Mouse (Mus musculus): ENCODE results near the gene Hoxa9. TPM values are rescaled to one million over a fixed set of nuclear protein-coding genes. Genes with fewer than 3 reads are reported as not detected.

Hoxa9 gene
- polyA plus RNA-seq, 1 experiment from 2014 or later, result not detected

GRCm38 (mm10) chr6:52235267-52235666, 4.4 kb upstream of the Hoxa9 start:
- Histone ChIP-seq H3K27ac (replicated peaks; ENCODE audit: low read depth, low read length) (no peak overlapping the region), H3K4me2 (ENCODE audit: low read length) (no peak overlapping the region), H3K27me3 (ENCODE audit: control insufficient read depth, insufficient read depth, low read length) (peaks cover 97% of the 10 kb centered on the region), H3K9ac (replicated peaks; ENCODE audit: low read length) (no peak overlapping the region), H3K4me1 (ENCODE audit: control insufficient read depth, insufficient read depth, low read length) (no peaks in the 10 kb centered on the region), H3K36me3 (ENCODE audit: control insufficient read depth, insufficient read depth, low read length) (no peaks in the 10 kb centered on the region), H3K9me3 (ENCODE audit: control insufficient read depth, low read length) (no peaks in the 10 kb centered on the region), H3K4me3 (replicated peaks; ENCODE audit: low read depth, low read length) (no peak overlapping the region)
- ATAC-seq (ENCODE audit: low FRiP score, low TSS enrichment) (no peak), DNase-seq (no peak)
- 30% methylated on average over 9 of the region's 9 CpGs for WGBS

DNA sequence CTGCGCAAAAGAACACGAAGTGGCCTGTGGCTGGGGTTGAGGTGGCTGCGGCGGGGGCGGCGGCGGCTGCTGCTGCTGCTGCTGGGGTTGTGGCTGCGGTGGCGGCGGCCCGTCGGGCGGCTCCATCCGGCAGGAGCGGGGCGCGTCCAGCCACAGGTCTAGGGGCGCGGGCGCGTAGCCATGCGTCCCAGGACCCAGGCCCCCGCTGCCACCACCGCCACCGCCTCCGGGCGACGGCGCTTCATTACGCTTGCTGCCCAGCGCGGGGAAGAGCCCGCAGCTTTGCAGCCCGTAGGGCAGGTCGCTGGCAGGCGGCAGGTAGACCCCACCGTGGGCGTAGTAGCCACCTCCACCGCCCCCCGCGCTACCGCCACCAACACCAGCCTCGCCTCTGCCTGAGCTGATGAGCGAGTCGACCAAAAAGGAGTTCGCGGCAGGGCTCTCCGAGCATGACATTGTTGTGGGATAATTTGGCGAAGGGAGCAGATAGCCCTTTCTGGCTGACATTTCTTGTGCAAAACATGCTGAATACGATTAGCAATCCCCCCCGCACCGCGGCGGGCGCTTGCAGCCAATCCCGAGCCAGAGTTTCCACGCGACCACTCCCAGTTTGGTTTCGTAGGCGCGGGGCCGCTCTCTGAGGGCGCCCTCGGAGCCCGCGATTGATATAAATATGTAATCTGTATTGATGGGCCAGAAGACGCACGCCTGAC, 3.7 kb upstream of the Hoxa9 start:
- no peak overlapping the region for H3K4me2 ChIP-seq (ENCODE audit: low read length)
- H3K36me3 ChIP-seq (ENCODE audit: control insufficient read depth, insufficient read depth, low read length), result no peaks in the 10 kb centered on the region
- H3K9me3 ChIP-seq (ENCODE audit: control insufficient read depth, low read length), result no peaks in the 10 kb centered on the region
- 2% methylated on average over 67 of the region's 68 CpGs for WGBS
- DNase-seq, result no peak
- no peak for ATAC-seq (ENCODE audit: low FRiP score, low TSS enrichment)
- H3K9ac ChIP-seq (replicated peaks; ENCODE audit: low read length), result no peak overlapping the region
- H3K4me3 ChIP-seq (replicated peaks; ENCODE audit: low read depth, low read length), result no peak overlapping the region
- peaks cover 97% of the 10 kb centered on the region for H3K27me3 ChIP-seq (ENCODE audit: control insufficient read depth, insufficient read depth, low read length)
- H3K27ac ChIP-seq (replicated peaks; ENCODE audit: low read depth, low read length), result no peak overlapping the region
- H3K4me1 ChIP-seq (ENCODE audit: control insufficient read depth, insufficient read depth, low read length), result no peaks in the 10 kb centered on the region

GRCm38 (mm10) chr6:52233546-52234427, 2.9 kb upstream of the Hoxa9 start:
- no peak overlapping the region for H3K4me3 ChIP-seq (replicated peaks; ENCODE audit: low read depth, low read length)
- H3K36me3 ChIP-seq (ENCODE audit: control insufficient read depth, insufficient read depth, low read length), result no peaks in the 10 kb centered on the region
- under 1% methylated on average over 70 of the region's 70 CpGs for WGBS
- no peak overlapping the region for H3K27ac ChIP-seq (replicated peaks; ENCODE audit: low read depth, low read length)
- no peak for DNase-seq
- H3K4me2 ChIP-seq (ENCODE audit: low read length), result no peak overlapping the region
- peaks cover 98% of the 10 kb centered on the region for H3K27me3 ChIP-seq (ENCODE audit: control insufficient read depth, insufficient read depth, low read length)
- H3K4me1 ChIP-seq (ENCODE audit: control insufficient read depth, insufficient read depth, low read length), result no peaks in the 10 kb centered on the region
- no peaks in the 10 kb centered on the region for H3K9me3 ChIP-seq (ENCODE audit: control insufficient read depth, low read length)
- H3K9ac ChIP-seq (replicated peaks; ENCODE audit: low read length), result no peak overlapping the region
- ATAC-seq (ENCODE audit: low FRiP score, low TSS enrichment), result no peak

DNA sequence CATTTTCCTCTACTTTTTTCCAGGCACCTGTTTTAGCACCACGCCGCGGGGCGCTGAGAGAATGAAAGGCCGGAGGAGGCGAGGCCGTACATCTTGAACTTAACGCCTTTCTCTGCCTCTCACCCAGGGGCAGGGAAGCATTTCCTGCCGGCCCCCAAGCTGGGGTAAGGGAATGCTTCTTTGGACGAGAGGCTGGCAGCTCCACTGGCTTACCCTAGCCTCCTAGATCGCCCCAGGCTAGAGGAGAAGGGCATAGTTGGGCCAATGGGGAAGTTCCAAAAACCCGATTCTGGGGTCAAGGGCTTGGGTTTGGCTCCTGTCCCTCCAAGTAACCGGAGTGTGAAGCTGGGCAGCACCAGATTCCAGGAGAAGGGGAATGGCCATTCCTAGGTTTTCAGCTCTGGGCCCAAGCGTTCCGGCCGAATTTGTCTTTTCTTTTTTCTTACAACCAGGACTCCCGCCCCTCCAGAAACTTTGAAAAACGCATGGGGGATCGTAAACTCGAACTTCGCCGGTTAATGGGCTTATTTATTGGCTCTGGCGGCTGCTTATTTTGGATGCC, 2.2 kb upstream of the Hoxa9 start:
- no peak overlapping the region for H3K9ac ChIP-seq (replicated peaks; ENCODE audit: low read length)
- 2% methylated on average over 23 of the region's 23 CpGs for WGBS
- H3K9me3 ChIP-seq (ENCODE audit: control insufficient read depth, low read length), result no peaks in the 10 kb centered on the region
- H3K4me1 ChIP-seq (ENCODE audit: control insufficient read depth, insufficient read depth, low read length), result no peaks in the 10 kb centered on the region
- no peak for DNase-seq
- H3K27ac ChIP-seq (replicated peaks; ENCODE audit: low read depth, low read length), result no peak overlapping the region
- ATAC-seq (ENCODE audit: low FRiP score, low TSS enrichment), result no peak
- H3K4me3 ChIP-seq (replicated peaks; ENCODE audit: low read depth, low read length), result no peak overlapping the region
- no peak overlapping the region for H3K4me2 ChIP-seq (ENCODE audit: low read length)
- H3K36me3 ChIP-seq (ENCODE audit: control insufficient read depth, insufficient read depth, low read length), result no peaks in the 10 kb centered on the region
- peaks cover 96% of the 10 kb centered on the region for H3K27me3 ChIP-seq (ENCODE audit: control insufficient read depth, insufficient read depth, low read length)

- ATAC-seq (ENCODE audit: low FRiP score, low TSS enrichment) (no peak), DNase-seq (no peak)
- Histone ChIP-seq H3K9me3 (ENCODE audit: control insufficient read depth, low read length) (no peaks in the 10 kb centered on the region), H3K9ac (replicated peaks; ENCODE audit: low read length) (no peak overlapping the region), H3K27ac (replicated peaks; ENCODE audit: low read depth, low read length) (no peak overlapping the region), H3K4me1 (ENCODE audit: control insufficient read depth, insufficient read depth, low read length) (no peaks in the 10 kb centered on the region), H3K27me3 (ENCODE audit: control insufficient read depth, insufficient read depth, low read length) (peaks cover 96% of the 10 kb centered on the region), H3K4me3 (replicated peaks; ENCODE audit: low read depth, low read length) (no peak overlapping the region), H3K36me3 (ENCODE audit: control insufficient read depth, insufficient read depth, low read length) (no peaks in the 10 kb centered on the region), H3K4me2 (ENCODE audit: low read length) (no peak overlapping the region)
- WGBS, result 1% methylated on average over 18 of the region's 18 CpGs
These were observed 1.7 kb upstream of the Hoxa9 start for GRCm38 (mm10) chr6:52232568-52232965.

GRCm38 (mm10) chr6:52231885-52232567, 1.1 kb upstream of the Hoxa9 start:
- 2% methylated on average over 18 of the region's 18 CpGs for WGBS
- H3K4me3 ChIP-seq (replicated peaks; ENCODE audit: low read depth, low read length), result no peak overlapping the region
- H3K27ac ChIP-seq (replicated peaks; ENCODE audit: low read depth, low read length), result no peak overlapping the region
- H3K9me3 ChIP-seq (ENCODE audit: control insufficient read depth, low read length), result no peaks in the 10 kb centered on the region
- peaks cover 96% of the 10 kb centered on the region for H3K27me3 ChIP-seq (ENCODE audit: control insufficient read depth, insufficient read depth, low read length)
- H3K4me2 ChIP-seq (ENCODE audit: low read length), result no peak overlapping the region
- H3K4me1 ChIP-seq (ENCODE audit: control insufficient read depth, insufficient read depth, low read length), result no peaks in the 10 kb centered on the region
- no peak overlapping the region for H3K9ac ChIP-seq (replicated peaks; ENCODE audit: low read length)
- no peak for ATAC-seq (ENCODE audit: low FRiP score, low TSS enrichment)
- H3K36me3 ChIP-seq (ENCODE audit: control insufficient read depth, insufficient read depth, low read length), result no peaks in the 10 kb centered on the region
- DNase-seq, result no peak

GRCm38 (mm10) chr6:52229558-52230416, 1.1 kb downstream of the Hoxa9 start:
- Histone ChIP-seq H3K27ac (replicated peaks; ENCODE audit: low read depth, low read length) (no peak overlapping the region), H3K4me2 (ENCODE audit: low read length) (no peak overlapping the region), H3K4me3 (replicated peaks; ENCODE audit: low read depth, low read length) (no peak overlapping the region), H3K4me1 (ENCODE audit: control insufficient read depth, insufficient read depth, low read length) (no peaks in the 10 kb centered on the region), H3K9me3 (ENCODE audit: control insufficient read depth, low read length) (no peaks in the 10 kb centered on the region), H3K27me3 (ENCODE audit: control insufficient read depth, insufficient read depth, low read length) (peaks cover 96% of the 10 kb centered on the region), H3K36me3 (ENCODE audit: control insufficient read depth, insufficient read depth, low read length) (no peaks in the 10 kb centered on the region), H3K9ac (replicated peaks; ENCODE audit: low read length) (no peak overlapping the region)
- ATAC-seq (ENCODE audit: low FRiP score, low TSS enrichment), result no peak
- DNase-seq, result no peak
- WGBS, result 2% methylated on average over 44 of the region's 44 CpGs
